Mouse (Mus musculus) brown adipose tissue, adult 24 weeks (tissue): ENCODE data around the gene Plgrkt. TPM values are rescaled to one million over a fixed set of nuclear protein-coding genes. Genes with fewer than 3 reads are reported as not detected.
"Not testable (repeated sequence)": the region's sequence is repeated elsewhere in the genome, so short reads cannot be mapped to it uniquely, and the experiment has no call there.

Experiments used
- H3K27ac ChIP-seq: fragments of 200-500 bp; replicated peaks from 2 replicates; pipeline ENCODE4 v1.5.1; 2012; ENCODE audit warnings: low read depth, mild to moderate bottlenecking, low read length
- H3K4me1 ChIP-seq: fragments of 200-500 bp; 2 replicates; pipeline ENCODE4 v1.6.1; 2012; ENCODE audit warnings: low read length, mixed read lengths; ENCODE audit not compliant: control insufficient read depth, insufficient read depth, insufficient read length
- H3K4me3 ChIP-seq: fragments of 200-500 bp; 2 replicates; pipeline ENCODE4 v1.5.1; 2012; ENCODE audit warnings: low read depth, mild to moderate bottlenecking, low read length, moderate library complexity; ENCODE audit not compliant: insufficient read depth
- polyA plus RNA-seq: library from polyadenylated mRNA; stranded (reverse); fragments of >200 nt; gene quantifications from 2 replicates; pipeline ENCODE4 v1.2.4, GENCODE M21; 2012; ENCODE audit not compliant: missing spikeins, insufficient read depth, insufficient read length

Gene Plgrkt
- 118 and 119 TPM in 2 replicates for polyA plus RNA-seq

GRCm38 (mm10) chr19:29366969-29367622, at the start of gene Plgrkt, which contains the start of gene Cd274:
TSS of gene Plgrkt (minus strand) at chr19:29367390.
TSS of gene Cd274 (plus strand) at chr19:29367455.
- Histone ChIP-seq H3K27ac (peak within 1 kb of the TSS; percentile 93), H3K4me1 (peaks cover 6% of the 10 kb centered on the region; the same call in 1 of the 2 replicates), H3K4me3 (peak within 1 kb of the TSS; percentile 86)

DNA sequence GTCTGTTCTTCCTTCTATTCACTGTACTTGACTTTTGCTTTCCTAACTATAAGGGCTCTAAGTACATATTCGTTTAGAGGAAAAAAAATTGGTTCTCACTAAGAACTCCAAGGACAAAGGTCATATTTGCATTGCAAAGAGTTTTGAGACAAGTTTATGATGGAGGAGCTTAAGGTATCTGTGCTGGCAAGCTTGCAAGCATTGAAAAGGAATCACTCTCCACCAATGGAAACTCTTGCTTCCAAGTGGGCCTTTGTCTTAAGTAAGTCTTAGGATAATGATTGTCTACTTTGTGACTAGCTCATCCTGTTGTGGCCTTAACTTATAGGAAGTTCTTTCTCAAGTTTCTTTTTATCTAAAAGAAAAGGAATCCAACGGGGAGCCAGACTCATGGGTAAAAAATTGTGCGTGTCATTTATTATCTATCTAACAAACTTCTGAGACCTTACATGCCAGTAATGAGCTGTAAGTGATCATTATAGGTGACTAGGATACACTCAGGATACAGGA, 49.3 kb upstream of the Plgrkt start:
- Histone ChIP-seq H3K4me3 (no peak overlapping the region), H3K27ac (no peak overlapping the region), H3K4me1 (peaks cover 17% of the 10 kb centered on the region)

DNA sequence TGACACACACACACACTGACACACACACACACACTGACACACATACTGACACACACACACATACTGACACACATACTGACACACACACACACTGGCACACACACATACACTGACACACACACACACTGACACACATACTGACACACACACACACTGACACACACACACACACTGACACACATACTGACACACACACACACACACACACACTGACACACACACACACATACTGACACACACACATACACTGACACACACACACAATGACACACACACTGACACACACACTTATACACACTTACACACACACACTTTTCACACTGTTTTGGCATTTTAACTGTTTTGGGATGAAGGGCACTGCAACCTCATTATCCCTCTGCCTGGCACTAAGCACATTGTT, 47.7 kb upstream of the Plgrkt start:
- not testable (repeated sequence) for H3K4me3 ChIP-seq, H3K27ac ChIP-seq
- peaks cover 12% of the 10 kb centered on the region for H3K4me1 ChIP-seq

DNA sequence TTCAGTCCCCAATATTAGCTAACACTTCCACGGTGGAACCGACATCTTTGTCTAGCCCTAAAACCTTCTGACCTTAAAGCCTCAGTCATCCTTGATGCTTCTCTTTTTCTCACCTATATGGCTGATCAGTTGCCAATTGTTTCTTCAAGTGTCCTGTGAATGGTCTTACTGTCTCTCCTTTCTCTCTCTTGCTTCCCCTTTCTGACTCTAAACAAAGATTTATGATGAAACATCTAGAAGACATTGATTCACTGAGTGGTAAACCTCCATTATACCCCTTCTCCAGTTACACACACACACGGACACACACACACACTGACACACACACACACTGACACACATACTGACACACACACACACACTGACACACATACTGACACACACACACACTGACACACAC, 47.3 kb upstream of the Plgrkt start:
- Histone ChIP-seq H3K4me1 (peaks cover 12% of the 10 kb centered on the region), H3K4me3 (no peak overlapping the region), H3K27ac (no peak overlapping the region)

GRCm38 (mm10) chr19:29412476-29413420, 45.6 kb upstream of the Plgrkt start:
- Histone ChIP-seq H3K4me1 (peaks cover 6% of the 10 kb centered on the region), H3K27ac (no peak overlapping the region), H3K4me3 (no peak overlapping the region)

DNA sequence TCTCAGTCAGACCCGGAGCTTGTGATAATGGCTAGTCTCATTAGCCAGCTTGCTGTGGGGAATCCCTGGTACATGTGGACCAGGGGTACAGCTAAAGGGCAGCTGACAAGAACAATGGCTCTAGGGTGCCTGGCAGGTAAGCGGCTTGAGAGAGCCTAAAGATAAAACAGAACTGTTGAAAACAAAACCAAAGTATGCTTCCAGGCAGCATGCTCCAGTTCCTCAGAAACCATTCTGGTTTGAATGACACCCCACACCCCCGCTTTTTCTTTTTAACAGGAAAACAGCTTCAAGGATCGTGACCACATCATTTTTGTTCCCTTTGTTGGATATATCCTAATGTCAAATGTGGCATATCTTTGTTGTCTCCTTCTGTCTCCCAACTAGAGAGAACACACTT, 43.4 kb upstream of the Plgrkt start, which contains the start of gene Pdcd1lg2:
TSS of gene Pdcd1lg2 (plus strand) at position 301 of the 400 bp plus-strand sequence.
- H3K27ac ChIP-seq = no peak within 1 kb of the TSS
- no peak within 1 kb of the TSS for H3K4me3 ChIP-seq
- H3K4me1 ChIP-seq = peaks cover 2% of the 10 kb centered on the region; the same call in 1 of the 2 replicates

DNA sequence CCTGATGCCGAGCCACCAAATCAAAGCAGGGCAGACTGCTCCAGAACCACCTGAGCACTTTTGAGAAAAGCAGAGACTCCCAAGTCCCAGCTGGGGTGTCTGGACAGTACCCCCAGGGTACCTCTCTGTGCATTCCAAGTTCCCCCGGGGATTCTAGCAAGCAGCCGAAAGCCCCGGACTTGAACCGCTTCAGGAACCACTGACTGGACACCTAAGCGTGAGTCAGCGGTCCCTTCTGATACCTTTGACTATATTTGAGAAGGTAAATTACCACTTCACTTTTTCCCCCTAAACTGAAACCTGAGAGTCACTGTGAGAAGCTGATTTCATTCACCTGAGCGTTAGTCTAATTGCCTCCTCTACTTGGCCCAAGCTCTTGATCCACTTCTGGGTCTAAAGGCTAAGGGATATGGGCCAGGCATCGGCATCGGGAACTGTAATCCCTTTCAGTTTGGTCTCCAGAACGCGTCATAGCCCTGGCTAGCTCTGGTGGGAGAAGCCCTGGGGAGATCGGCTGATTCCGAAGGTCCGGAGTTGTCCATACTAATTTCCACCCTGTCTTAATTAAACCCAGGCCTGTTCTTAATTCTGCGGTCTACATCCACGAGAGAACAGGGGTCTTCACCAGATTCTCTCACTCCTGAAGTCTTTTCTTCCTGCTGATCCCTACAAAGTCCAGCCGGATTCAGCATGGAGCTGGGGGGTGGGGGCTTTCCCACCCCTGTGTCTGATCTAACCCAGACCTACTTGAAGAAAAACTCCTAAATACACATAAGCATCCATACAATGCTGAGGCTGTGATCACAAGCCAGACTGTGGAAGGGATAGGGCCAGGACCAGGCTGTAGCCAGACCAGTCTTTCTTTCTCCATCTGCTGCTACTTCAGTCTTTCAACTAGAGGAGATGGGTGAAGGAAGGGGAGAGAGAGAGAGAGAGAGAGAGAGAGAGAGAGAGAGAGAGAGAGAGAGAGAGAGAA, 39.1 kb upstream of the Plgrkt start:
- Histone ChIP-seq H3K27ac (no peak overlapping the region), H3K4me3 (no peak overlapping the region)

GRCm38 (mm10) chr19:29405388-29405787, 38.2 kb upstream of the Plgrkt start:
- Histone ChIP-seq H3K27ac (no peak overlapping the region), H3K4me3 (no peak overlapping the region), H3K4me1 (no peaks in the 10 kb centered on the region)

More for the DNA sequence above, 39.1 kb upstream of the Plgrkt start:
- H3K4me1 ChIP-seq = no peaks in the 10 kb centered on the region

DNA sequence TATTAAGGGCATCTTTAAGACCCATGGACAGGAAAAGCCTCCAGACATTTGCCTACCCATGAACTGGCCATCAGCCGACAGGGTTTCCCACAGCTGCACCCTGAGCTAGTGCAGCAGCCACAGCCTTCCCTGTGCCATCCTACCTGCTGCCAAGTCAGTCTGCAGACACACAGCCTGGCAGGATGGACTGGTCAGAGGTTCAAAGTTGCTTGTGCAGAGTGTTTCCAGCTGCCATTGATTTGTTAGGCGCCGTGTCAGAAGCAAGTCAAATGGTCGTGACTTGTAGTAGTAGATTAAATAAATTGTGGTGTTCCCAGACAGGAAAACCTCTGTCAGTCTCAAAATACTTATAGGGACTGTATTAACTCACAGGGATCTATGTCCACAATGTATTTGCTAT, 36.1 kb upstream of the Plgrkt start:
- Histone ChIP-seq H3K4me1 (no peaks in the 10 kb centered on the region), H3K4me3 (no peak overlapping the region), H3K27ac (no peak overlapping the region)

GRCm38 (mm10) chr19:29402621-29403020, 35.4 kb upstream of the Plgrkt start:
- Histone ChIP-seq H3K27ac (no peak overlapping the region), H3K4me1 (no peaks in the 10 kb centered on the region), H3K4me3 (no peak overlapping the region)

DNA sequence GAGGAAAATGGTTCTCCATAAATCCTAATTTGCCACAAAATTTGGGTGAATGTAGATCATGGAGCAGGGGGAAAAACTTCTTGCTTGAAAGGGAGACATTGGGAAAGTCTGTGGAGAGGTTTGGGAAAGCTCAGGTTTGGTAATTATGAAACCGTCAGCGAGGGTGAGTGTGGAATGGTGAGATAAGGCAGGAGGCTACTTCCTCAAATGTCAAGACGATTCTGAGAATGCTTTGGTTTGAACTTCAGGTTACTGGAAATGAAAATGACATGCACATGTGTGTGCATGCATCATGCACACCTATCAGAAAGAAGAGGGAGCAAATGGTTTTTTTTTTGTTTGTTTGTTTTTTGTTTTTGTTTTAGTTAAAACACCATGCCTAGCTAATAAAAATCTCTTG, 33.3 kb upstream of the Plgrkt start:
- no peaks in the 10 kb centered on the region for H3K4me1 ChIP-seq
- H3K27ac ChIP-seq = no peak overlapping the region
- no peak overlapping the region for H3K4me3 ChIP-seq

DNA sequence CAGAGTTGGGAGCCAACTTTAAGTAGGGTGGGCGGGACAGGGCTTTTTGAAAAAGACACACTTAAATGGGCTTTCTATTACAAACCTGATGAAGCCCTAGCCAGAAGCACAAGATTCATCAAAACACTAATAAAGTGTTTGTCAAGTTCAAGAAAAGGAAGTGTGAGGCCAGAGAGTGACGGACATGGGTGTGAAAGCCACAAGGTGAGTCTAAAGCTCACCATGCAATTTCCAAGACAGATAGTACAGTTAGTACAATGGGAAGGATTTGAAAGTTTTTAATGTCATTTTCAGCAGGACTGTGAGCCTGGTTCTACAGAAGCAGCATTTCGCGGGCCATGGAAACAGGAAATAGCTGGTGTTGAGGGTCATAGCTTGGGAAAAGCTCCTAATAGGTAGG, 32.6 kb upstream of the Plgrkt start:
- Histone ChIP-seq H3K4me1 (0 out of 2 replicates have a peak, but pooled peaks cover 3% of the 10 kb centered on the region), H3K27ac (no peak overlapping the region), H3K4me3 (no peak overlapping the region)

- Histone ChIP-seq H3K4me3 (no peak overlapping the region), H3K4me1 (peaks cover 5% of the 10 kb centered on the region; the same call in 1 of the 2 replicates), H3K27ac (0 out of 2 replicates have a peak overlapping the region, but pooled peaks have one; percentile 55)
These were observed 29.2 kb upstream of the Plgrkt start for GRCm38 (mm10) chr19:29396353-29396752.

DNA sequence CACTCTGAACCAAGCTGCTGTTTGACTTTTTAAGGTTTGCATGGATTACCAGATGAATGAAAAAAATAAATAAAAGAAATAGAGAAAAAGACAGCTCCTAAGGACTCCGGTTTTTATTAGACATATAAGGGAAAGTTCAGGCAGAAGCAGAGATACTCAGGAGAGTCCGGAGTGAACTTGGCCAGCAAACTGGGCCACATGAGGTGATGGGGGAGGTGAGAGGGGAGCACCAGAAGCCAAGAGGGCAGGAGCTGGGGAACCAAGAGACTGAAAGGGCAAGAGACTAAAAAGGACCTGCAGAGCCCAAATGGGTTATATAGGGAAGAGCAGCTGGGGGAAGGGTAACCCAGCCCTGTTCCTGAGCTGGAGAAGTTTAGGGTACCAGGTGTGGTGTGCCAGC, 27.5 kb upstream of the Plgrkt start:
- peak overlapping the region; percentile 93 for H3K27ac ChIP-seq
- peaks cover 7% of the 10 kb centered on the region; the same call in 1 of the 2 replicates for H3K4me1 ChIP-seq

More for the DNA sequence above, 27.5 kb upstream of the Plgrkt start:
- H3K4me3 ChIP-seq = no peak overlapping the region
